Mouse (Mus musculus) heart, embryonic 11.5 days (tissue): Measurements from ENCODE around the gene Agap2. TPM values are rescaled to one million over a fixed set of nuclear protein-coding genes. Genes with fewer than 3 reads are reported as not detected.
A peak's percentile ranks its signal among the peaks of the same experiment; 100 is the strongest.
"Not testable (repeated sequence)": the region's sequence is repeated elsewhere in the genome, so short reads cannot be mapped to it uniquely, and the experiment has no call there.

ENCODE experiments used
- ATAC-seq: fragments of 200-750 bp; cut with Nextera tagmentation; replicated peaks from 2 replicates; pipeline ENCODE4 v1.8.0; 2017; ENCODE audit warnings: moderate library complexity; ENCODE audit not compliant: insufficient number of reproducible peaks, low FRiP score, low TSS enrichment
- H3K27ac ChIP-seq: fragments of 300-500 bp; sonication (generic); 2 replicates; pipeline ENCODE4 v1.5.1; 2014; ENCODE audit warnings: mild to moderate bottlenecking, low read depth, low read length
- H3K27me3 ChIP-seq: fragments of 300-500 bp; sonication (generic); 2 replicates; pipeline ENCODE4 v1.6.1; 2014; ENCODE audit warnings: mild to moderate bottlenecking, low read length, mixed read lengths; ENCODE audit not compliant: control insufficient read depth, insufficient read depth
- H3K36me3 ChIP-seq: fragments of 300-500 bp; sonication (generic); 2 replicates; pipeline ENCODE4 v1.6.1; 2014; ENCODE audit warnings: mild to moderate bottlenecking, low read length, moderate library complexity, mixed read lengths; ENCODE audit not compliant: control insufficient read depth, insufficient read depth
- H3K4me1 ChIP-seq: fragments of 300-500 bp; sonication (generic); 2 replicates; pipeline ENCODE4 v1.6.1; 2014; ENCODE audit warnings: low read length; ENCODE audit not compliant: control insufficient read depth, insufficient read depth
- H3K4me2 ChIP-seq: fragments of 300-500 bp; sonication (generic); 2 replicates; pipeline ENCODE4 v1.6.1; 2014; ENCODE audit warnings: mild to moderate bottlenecking, moderate library complexity
- H3K4me3 ChIP-seq: fragments of 300-500 bp; sonication (generic); 2 replicates; pipeline ENCODE4 v1.5.1; 2014; ENCODE audit warnings: low read depth, low read length
- H3K9ac ChIP-seq: fragments of 300-500 bp; sonication (generic); 2 replicates; pipeline ENCODE4 v1.6.1; 2014; ENCODE audit warnings: mild to moderate bottlenecking, low read depth, low read length, moderate library complexity
- H3K9me3 ChIP-seq: fragments of 300-500 bp; sonication (generic); replicated peaks from 2 replicates; pipeline ENCODE4 v1.6.1; 2016; ENCODE audit warnings: low read length; ENCODE audit not compliant: control insufficient read depth
- WGBS: fragments of 180-500 bp; shearing (Covaris S2); extraction: QIAGEN DNeasy Blood & Tissue Kit; methylation state at CpG from one replicate; pipeline ENCODE4 v1.1.7; 2014; ENCODE audit not compliant: insufficient replicate concordance; 5-methylcytosine and 5-hydroxymethylcytosine counted together
- polyA plus RNA-seq: library from polyadenylated mRNA; unstranded; fragments of >200 nt; fragmentation: Nextera tagmentation; extraction: Ambion mirVana; gene quantifications from 2 replicates; pipeline ENCODE4 v1.2.1, GENCODE M21; 2014

Gene Agap2
- polyA plus RNA-seq, 1 experiment from 2014 or later: 0.63 TPM

GRCm38 (mm10) chr10:127062101-127062500 is 13.0 kb upstream of the Agap2 start:
- H3K9ac ChIP-seq, H3K4me2 ChIP-seq, H3K4me3 ChIP-seq, ATAC-seq, H3K9me3 ChIP-seq, H3K27ac ChIP-seq: not testable (repeated sequence)
- WGBS: 78% methylated on average over 4 of the region's 4 CpGs
- H3K36me3 ChIP-seq: peaks cover 22% of the 10 kb centered on the region
- peaks cover 16% of the 10 kb centered on the region for H3K4me1 ChIP-seq
- H3K27me3 ChIP-seq: peaks cover 41% of the 10 kb centered on the region

DNA sequence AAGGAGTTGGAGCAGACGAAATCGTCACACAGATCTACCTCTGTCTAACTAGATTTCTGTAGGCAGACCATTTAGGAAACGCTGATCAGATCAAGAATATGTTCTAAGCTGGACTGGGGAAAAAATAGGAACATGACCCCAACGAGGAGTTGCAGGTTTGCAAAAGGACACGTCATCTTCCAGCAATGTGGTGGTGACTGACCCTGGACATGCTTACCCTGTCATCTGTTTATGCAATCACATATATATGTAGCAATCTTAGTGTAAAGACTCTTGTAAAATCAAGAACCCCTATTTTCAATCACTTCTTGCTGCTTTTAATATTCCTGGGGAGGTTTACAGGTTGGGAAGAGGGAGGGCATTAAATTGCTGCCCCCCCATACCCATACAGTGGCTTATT is 12.6 kb upstream of the Agap2 start:
- no peak for ATAC-seq
- WGBS: 73% methylated on average over 5 of the region's 5 CpGs

DNA sequence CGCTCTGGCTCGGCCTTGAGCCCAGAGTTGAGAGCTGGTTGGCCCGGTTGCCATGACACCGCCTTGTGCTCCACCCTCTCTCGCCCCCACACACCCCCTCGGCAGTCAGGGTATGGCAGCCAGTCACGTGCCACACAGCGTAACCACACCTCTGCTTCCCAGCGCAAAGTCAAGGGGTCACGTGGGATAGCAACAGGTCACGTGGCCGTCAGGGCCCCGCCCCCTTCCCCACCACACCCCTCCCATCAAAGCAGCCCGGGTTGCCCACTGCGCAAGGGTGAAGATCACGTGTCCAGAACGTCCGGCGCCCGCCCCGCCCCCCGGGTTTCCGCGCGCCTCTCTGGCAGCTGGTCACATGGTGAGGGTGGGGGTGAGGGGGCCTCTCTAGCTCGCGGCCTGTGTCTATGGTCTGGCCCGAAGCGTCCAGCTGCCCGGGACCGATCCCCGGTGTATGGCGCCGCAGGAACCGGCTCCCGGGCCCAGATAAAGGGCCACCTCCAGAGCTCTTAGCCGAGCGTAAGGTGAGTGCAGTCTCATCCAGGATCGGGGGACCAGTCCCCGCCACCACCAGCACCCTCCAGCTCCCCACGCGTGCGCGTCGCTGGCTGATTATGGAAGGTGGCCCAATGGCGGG is 11.7 kb upstream of the Agap2 start, which contains the start of gene Cdk4:
Gene Cdk4, plus strand, starts transcription at position 296 of the 634 bp plus-strand sequence.
- peak; percentile 91 for ATAC-seq
- H3K27me3 ChIP-seq: peaks cover 33% of the 10 kb centered on the region
- peak within 1 kb of the TSS; percentile 91 for H3K4me2 ChIP-seq
- WGBS: under 1% methylated on average over 45 of the region's 46 CpGs
- no peaks in the 10 kb centered on the region for H3K9me3 ChIP-seq
- peak within 1 kb of the TSS; percentile 63 for H3K4me3 ChIP-seq
- H3K36me3 ChIP-seq: peaks cover 35% of the 10 kb centered on the region
- peaks cover 16% of the 10 kb centered on the region for H3K4me1 ChIP-seq
- H3K9ac ChIP-seq: peak within 1 kb of the TSS; percentile 96
- H3K27ac ChIP-seq: peak within 1 kb of the TSS; percentile 87

More for the DNA sequence above, 12.6 kb upstream of the Agap2 start:
- Histone ChIP-seq H3K4me1 (peaks cover 16% of the 10 kb centered on the region), H3K27ac (no peak overlapping the region), H3K9me3 (no peaks in the 10 kb centered on the region), H3K4me3 (no peak overlapping the region), H3K9ac (no peak overlapping the region), H3K27me3 (peaks cover 37% of the 10 kb centered on the region), H3K36me3 (peaks cover 26% of the 10 kb centered on the region), H3K4me2 (no peak overlapping the region)

GRCm38 (mm10) chr10:127063913-127064870 is 10.9 kb upstream of the Agap2 start:
- Histone ChIP-seq H3K36me3 (peaks cover 38% of the 10 kb centered on the region), H3K9me3 (no peaks in the 10 kb centered on the region), H3K4me3 (peak overlapping the region; percentile 63), H3K27me3 (peaks cover 24% of the 10 kb centered on the region), H3K4me1 (peaks cover 20% of the 10 kb centered on the region), H3K27ac (peak overlapping the region; percentile 87), H3K4me2 (peak overlapping the region; percentile 91), H3K9ac (peak overlapping the region; percentile 96)
- ATAC-seq: no peak
- WGBS: 15% methylated on average over 37 of the region's 37 CpGs

DNA sequence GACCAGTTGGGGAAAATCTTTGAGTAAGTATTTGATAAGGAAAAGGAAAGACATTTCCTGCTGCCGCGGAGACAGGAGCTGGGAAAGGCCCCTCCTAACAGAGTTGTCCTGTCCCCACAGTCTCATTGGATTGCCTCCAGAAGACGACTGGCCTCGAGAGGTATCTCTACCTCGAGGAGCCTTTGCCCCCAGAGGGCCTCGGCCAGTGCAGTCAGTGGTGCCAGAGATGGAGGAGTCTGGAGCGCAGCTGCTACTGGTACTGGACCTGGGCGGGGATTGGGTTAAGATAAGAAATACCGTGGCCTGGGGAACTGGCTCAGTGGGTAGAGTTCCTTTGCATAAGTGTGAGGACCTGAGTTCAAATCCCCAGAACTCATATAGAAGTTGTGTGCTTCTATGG is 9.1 kb upstream of the Agap2 start:
- Histone ChIP-seq H3K27ac (peak overlapping the region; percentile 13), H3K4me1 (peaks cover 21% of the 10 kb centered on the region), H3K36me3 (peaks cover 38% of the 10 kb centered on the region), H3K9me3 (no peaks in the 10 kb centered on the region), H3K27me3 (peaks cover 7% of the 10 kb centered on the region), H3K4me2 (no peak overlapping the region), H3K4me3 (no peak overlapping the region), H3K9ac (no peak overlapping the region)
- 58% methylated on average over 9 of the region's 9 CpGs for WGBS
- no peak for ATAC-seq

GRCm38 (mm10) chr10:127066519-127067018 is 8.5 kb upstream of the Agap2 start:
- H3K27ac ChIP-seq: peak overlapping the region; percentile 4; the same call in 1 of the 2 replicates
- H3K4me2 ChIP-seq: no peak overlapping the region
- 92% methylated on average over 14 of the region's 14 CpGs for WGBS
- peaks cover 1% of the 10 kb centered on the region; the same call in 1 of the 2 replicates for H3K27me3 ChIP-seq
- H3K4me1 ChIP-seq: peaks cover 23% of the 10 kb centered on the region
- no peak overlapping the region for H3K4me3 ChIP-seq
- no peaks in the 10 kb centered on the region for H3K9me3 ChIP-seq
- ATAC-seq: no peak
- H3K36me3 ChIP-seq: peaks cover 38% of the 10 kb centered on the region
- H3K9ac ChIP-seq: no peak overlapping the region

DNA sequence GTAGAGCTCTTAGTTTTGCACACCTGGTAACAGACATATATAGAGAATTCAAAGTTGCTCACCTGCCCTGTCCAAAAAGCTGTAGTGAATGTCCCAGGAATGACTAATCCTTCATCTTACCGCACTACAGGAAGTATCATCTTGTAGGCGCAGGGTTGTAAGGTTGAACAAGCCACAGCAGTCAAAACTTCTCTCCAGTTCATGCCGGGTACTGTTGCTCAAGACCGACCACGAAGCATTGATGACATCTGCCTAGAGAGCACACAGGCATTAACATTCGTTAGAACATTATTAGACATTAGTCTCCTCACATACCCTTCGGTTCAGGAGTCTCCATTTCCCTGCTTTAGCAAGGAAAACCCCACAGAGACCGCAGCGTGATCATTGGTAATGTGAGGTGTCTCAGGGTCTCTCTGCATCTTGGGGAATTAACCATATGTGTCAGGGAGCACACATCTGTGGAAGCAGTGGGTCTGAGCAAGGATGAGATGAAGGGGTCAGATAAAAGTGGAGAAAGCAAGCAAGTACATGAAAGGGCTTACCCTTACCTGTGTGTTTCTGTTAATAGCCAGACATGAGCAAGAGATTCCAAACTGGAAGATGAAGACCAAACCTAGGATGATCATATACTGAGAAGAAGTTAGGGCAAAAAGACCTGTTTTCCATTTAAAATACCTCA is 6.6 kb upstream of the Agap2 start:
- H3K4me2 ChIP-seq: peak overlapping the region; percentile 77
- H3K9me3 ChIP-seq: no peaks in the 10 kb centered on the region
- no peaks in the 10 kb centered on the region for H3K27me3 ChIP-seq
- peaks cover 23% of the 10 kb centered on the region for H3K4me1 ChIP-seq
- peaks cover 38% of the 10 kb centered on the region for H3K36me3 ChIP-seq
- peak overlapping the region; percentile 74 for H3K27ac ChIP-seq
- H3K4me3 ChIP-seq: peak overlapping the region; percentile 72
- ATAC-seq: no peak
- WGBS: 74% methylated on average over 9 of the region's 9 CpGs
- H3K9ac ChIP-seq: peak overlapping the region; percentile 83
